Mouse (Mus musculus) forebrain, embryonic 15.5 days (tissue): Measurements from ENCODE around the gene Acta2. TPM values are rescaled to one million over a fixed set of nuclear protein-coding genes. Genes with fewer than 3 reads are reported as not detected.
A peak's percentile ranks its signal among the peaks of the same experiment; 100 is the strongest.

Experiments used
- ATAC-seq: fragments of 200-750 bp; cut with Nextera tagmentation; replicated peaks from 2 replicates; pipeline ENCODE4 v1.8.0; 2017; ENCODE audit warnings: mild to moderate bottlenecking, moderate TSS enrichment, moderate library complexity
- H3K27ac ChIP-seq: fragments of 300-500 bp; sonication (generic); replicated peaks from 2 replicates; pipeline ENCODE4 v1.5.1; 2015; ENCODE audit warnings: mild to moderate bottlenecking, inconsistent platforms
- H3K27me3 ChIP-seq: fragments of 300-500 bp; sonication (generic); 2 replicates; pipeline ENCODE4 v1.6.1; 2015; ENCODE audit warnings: inconsistent platforms
- H3K36me3 ChIP-seq: fragments of 300-500 bp; sonication (generic); 2 replicates; pipeline ENCODE4 v1.6.1; 2015; ENCODE audit warnings: mild to moderate bottlenecking, inconsistent platforms
- H3K4me1 ChIP-seq: fragments of 300-500 bp; sonication (generic); 2 replicates; pipeline ENCODE4 v1.6.1; 2015; ENCODE audit warnings: inconsistent platforms
- H3K4me2 ChIP-seq: fragments of 300-500 bp; sonication (generic); replicated peaks from 2 replicates; pipeline ENCODE4 v1.6.1; 2015; ENCODE audit warnings: mild to moderate bottlenecking, inconsistent platforms
- H3K4me3 ChIP-seq: fragments of 300-500 bp; sonication (generic); 2 replicates; pipeline ENCODE4 v1.5.1; 2015; ENCODE audit warnings: mild to moderate bottlenecking, inconsistent platforms
- H3K9ac ChIP-seq: fragments of 300-500 bp; sonication (generic); replicated peaks from 2 replicates; pipeline ENCODE4 v1.6.1; 2015; ENCODE audit warnings: mild to moderate bottlenecking, inconsistent platforms
- H3K9me3 ChIP-seq: fragments of 300-500 bp; sonication (generic); 2 replicates; pipeline ENCODE4 v1.6.1; 2016; ENCODE audit warnings: inconsistent platforms
- WGBS: fragments of 180-500 bp; shearing (Covaris S2); methylation state at CpG from one replicate; pipeline ENCODE4 v1.1.7; 2015; ENCODE audit warnings: mixed read lengths; 5-methylcytosine and 5-hydroxymethylcytosine counted together
- polyA plus RNA-seq: library from polyadenylated mRNA; unstranded; fragments of >200 nt; fragmentation: Nextera tagmentation; extraction: Ambion mirVana; gene quantifications from 2 replicates; pipeline ENCODE4 v1.2.1, GENCODE M21; 2015

Gene Acta2
- polyA plus RNA-seq, 1 experiment from 2014 or later, result 7.1 TPM

- Histone ChIP-seq H3K9ac (no peak overlapping the region), H3K9me3 (no peaks in the 10 kb centered on the region), H3K4me3 (peak overlapping the region; percentile 75), H3K27ac (no peak overlapping the region), H3K4me1 (peaks cover 8% of the 10 kb centered on the region; the same call in 1 of the 2 replicates), H3K4me2 (peak overlapping the region; percentile 89; the same call in 1 of the 2 replicates), H3K36me3 (no peaks in the 10 kb centered on the region), H3K27me3 (no peaks in the 10 kb centered on the region)
- 65% methylated on average over 9 of the region's 9 CpGs for WGBS
- no peak for ATAC-seq
These were observed 61.7 kb downstream of the Acta2 start for GRCm38 (mm10) chr19:34193683-34194082.

- H3K27me3 ChIP-seq, result no peaks in the 10 kb centered on the region
- no peak overlapping the region for H3K27ac ChIP-seq
- peak overlapping the region; percentile 89 for H3K4me2 ChIP-seq
- WGBS, result 10% methylated on average over 9 of the region's 9 CpGs
- H3K36me3 ChIP-seq, result no peaks in the 10 kb centered on the region
- H3K4me1 ChIP-seq, result peaks cover 8% of the 10 kb centered on the region; the same call in 1 of the 2 replicates
- peak overlapping the region; percentile 65; the same call in 1 of the 2 replicates for H3K9ac ChIP-seq
- H3K9me3 ChIP-seq, result no peaks in the 10 kb centered on the region
- peak overlapping the region; percentile 75 for H3K4me3 ChIP-seq
- no peak for ATAC-seq
These were observed 62.2 kb downstream of the Acta2 start for GRCm38 (mm10) chr19:34193149-34193548.

GRCm38 (mm10) chr19:34192008-34192963 lies 63.1 kb downstream of the Acta2 start, which contains the start of gene Stambpl1:
Stambpl1 (plus strand) TSS chr19:34192229.
- peak within 1 kb of the TSS; percentile 89 for H3K4me2 ChIP-seq
- ATAC-seq, result peak; percentile 89
- peak within 1 kb of the TSS; percentile 75 for H3K4me3 ChIP-seq
- peaks cover 8% of the 10 kb centered on the region; the same call in 1 of the 2 replicates for H3K4me1 ChIP-seq
- H3K27me3 ChIP-seq, result no peaks in the 10 kb centered on the region
- no peaks in the 10 kb centered on the region for H3K36me3 ChIP-seq
- H3K27ac ChIP-seq, result peak within 1 kb of the TSS; percentile 47; the same call in 1 of the 2 replicates
- H3K9me3 ChIP-seq, result no peaks in the 10 kb centered on the region
- WGBS, result under 1% methylated on average over 62 of the region's 62 CpGs
- H3K9ac ChIP-seq, result peak within 1 kb of the TSS; percentile 65

GRCm38 (mm10) chr19:34191645-34192007 lies 63.8 kb downstream of the Acta2 start:
- Histone ChIP-seq H3K4me2 (peak overlapping the region; percentile 89), H3K4me3 (peak overlapping the region; percentile 75), H3K27ac (peak overlapping the region; percentile 47; the same call in 1 of the 2 replicates), H3K27me3 (no peaks in the 10 kb centered on the region), H3K36me3 (no peaks in the 10 kb centered on the region), H3K9ac (peak overlapping the region; percentile 65), H3K4me1 (peaks cover 8% of the 10 kb centered on the region; the same call in 1 of the 2 replicates), H3K9me3 (no peaks in the 10 kb centered on the region)
- peak; percentile 58 for ATAC-seq
- WGBS, result 21% methylated on average over 10 of the region's 10 CpGs

Other genes starting within 250 kb of the Acta2 start
- not detected in 2 replicates for gene Lipk, start 247.3 kb downstream of the Acta2 start, polyA plus RNA-seq
- gene Lipn, start 188.2 kb downstream of the Acta2 start, polyA plus RNA-seq, result not detected in 2 replicates
- gene Lipm, start 154.7 kb downstream of the Acta2 start, polyA plus RNA-seq, result not detected in 2 replicates
- not detected in 2 replicates for gene Ankrd22, start 89.5 kb downstream of the Acta2 start, polyA plus RNA-seq
- gene Stambpl1, start 63.4 kb downstream of the Acta2 start, polyA plus RNA-seq, result 7.1 and 7.5 TPM in 2 replicates
- 0.17 and 0.42 TPM in 2 replicates for gene Fas, start 35.1 kb upstream of the Acta2 start, polyA plus RNA-seq
- gene Ch25h, start 219.6 kb upstream of the Acta2 start, polyA plus RNA-seq, result 0.17 and 0.67 TPM in 2 replicates